Mouse (Mus musculus): Measurements from ENCODE around the gene Il18. TPM values are rescaled to one million over a fixed set of nuclear protein-coding genes. Genes with fewer than 3 reads are reported as not detected.
A peak's percentile ranks its signal among the peaks of the same experiment; 100 is the strongest.

Il18 gene
- total RNA-seq, 2 experiments from 2014 or later = 24.4 to 26.7 TPM

DNA sequence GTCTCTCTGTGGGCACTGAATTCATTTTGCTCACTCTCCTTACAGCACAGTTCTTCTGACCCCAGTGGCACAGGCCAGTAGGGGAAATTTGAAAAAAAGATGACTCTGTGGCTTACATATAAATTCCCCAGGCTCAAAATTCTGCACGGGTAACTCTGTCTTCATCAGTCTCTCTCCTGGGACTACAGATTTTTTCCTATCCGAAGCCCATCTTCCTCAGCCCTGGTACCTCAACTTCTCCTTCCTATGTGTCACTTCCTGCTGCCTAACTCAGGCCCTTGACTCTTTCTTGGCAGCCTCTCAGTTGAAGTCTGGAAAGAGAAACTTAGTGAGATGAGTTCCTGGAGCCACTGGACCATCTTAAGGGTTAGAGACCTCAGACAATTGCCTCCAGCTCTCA, 1.1 kb upstream of the Il18 start:
- DNase-seq = no peak

GRCm38 (mm10) chr9:50555094-50555446, 443 bp downstream of the Il18 start, which contains the start of gene Bco2:
TSS of gene Bco2 (minus strand) at chr9:50555181.
- no peak for DNase-seq

GRCm38 (mm10) chr9:50561145-50561917, 6.7 kb downstream of the Il18 start, which contains the start of gene Tex12:
TSS of gene Tex12 (minus strand) at chr9:50561325.
- DNase-seq = no peak

DNA sequence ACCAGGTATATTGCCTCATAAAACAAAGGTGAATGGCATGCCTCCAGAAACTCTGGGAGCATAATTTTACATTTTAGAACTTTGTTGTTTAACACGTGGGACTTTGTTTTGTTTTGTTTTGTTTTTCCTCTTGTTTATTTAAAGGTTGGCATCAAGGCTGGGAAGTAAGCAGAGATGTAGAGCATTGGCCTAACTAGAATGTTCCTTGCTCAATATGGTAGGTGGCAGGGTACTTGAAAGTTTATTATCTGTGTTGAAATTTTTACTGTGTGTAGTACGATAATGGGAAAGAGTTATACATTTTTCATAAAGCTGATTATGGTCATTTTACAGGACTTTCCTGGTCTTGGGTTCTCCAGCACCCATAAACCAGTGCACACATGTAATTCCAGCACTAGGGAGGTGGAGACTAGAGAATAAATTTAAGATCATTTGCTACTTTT, 7.3 kb downstream of the Il18 start:
- DNase-seq = no peak

DNA sequence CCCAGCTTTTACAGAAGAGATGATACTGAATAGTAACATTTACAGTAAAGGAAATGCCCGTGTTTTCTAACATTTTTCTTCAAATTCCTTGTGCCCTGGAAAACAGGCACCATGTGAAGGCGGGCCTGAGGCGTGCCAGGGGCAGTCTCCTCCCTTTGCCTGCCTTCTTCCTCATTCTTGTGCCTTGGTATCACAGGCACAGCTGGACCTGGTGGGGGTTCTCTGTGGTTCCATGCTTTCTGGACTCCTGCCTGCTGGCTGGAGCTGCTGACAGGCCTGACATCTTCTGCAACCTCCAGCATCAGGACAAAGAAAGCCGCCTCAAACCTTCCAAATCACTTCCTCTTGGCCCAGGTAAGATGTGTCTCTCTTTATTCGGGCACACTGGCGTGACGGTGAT, 10.5 kb downstream of the Il18 start:
- DNase-seq = no peak

GRCm38 (mm10) chr9:50565940-50566339, 11.3 kb downstream of the Il18 start:
- no peak for DNase-seq

- no peak for DNase-seq
Observed at GRCm38 (mm10) chr9:50567372-50567771, 12.7 kb downstream of the Il18 start.

DNA sequence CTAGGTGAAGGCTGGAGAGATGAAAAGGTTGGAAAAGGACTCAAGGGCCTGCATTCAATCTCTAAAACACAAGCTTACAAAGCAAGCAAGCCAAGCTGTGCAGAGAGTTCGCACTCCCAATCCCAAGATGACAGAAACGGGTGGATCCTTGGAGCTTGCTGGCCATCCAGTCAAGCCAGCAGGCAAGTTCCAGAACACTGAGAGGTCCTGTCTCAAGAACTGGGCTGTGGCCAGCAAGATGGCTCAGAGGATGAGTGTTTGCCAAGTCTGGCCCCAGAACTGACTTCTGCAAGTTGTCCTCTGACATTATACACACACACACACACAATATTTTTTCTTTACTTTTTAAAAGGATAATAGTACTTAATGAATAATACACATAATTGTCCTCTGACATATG, 13.3 kb downstream of the Il18 start:
- no peak for DNase-seq

GRCm38 (mm10) chr9:50569599-50570525, 15.2 kb downstream of the Il18 start:
- no peak for DNase-seq

- no peak for DNase-seq
Observed at GRCm38 (mm10) chr9:50580370-50580769, 25.7 kb downstream of the Il18 start.

- no peak for DNase-seq
Observed at GRCm38 (mm10) chr9:50585145-50585818, 30.7 kb downstream of the Il18 start.

- DNase-seq = no peak
Observed at GRCm38 (mm10) chr9:50586955-50587354, 32.3 kb downstream of the Il18 start.

DNA sequence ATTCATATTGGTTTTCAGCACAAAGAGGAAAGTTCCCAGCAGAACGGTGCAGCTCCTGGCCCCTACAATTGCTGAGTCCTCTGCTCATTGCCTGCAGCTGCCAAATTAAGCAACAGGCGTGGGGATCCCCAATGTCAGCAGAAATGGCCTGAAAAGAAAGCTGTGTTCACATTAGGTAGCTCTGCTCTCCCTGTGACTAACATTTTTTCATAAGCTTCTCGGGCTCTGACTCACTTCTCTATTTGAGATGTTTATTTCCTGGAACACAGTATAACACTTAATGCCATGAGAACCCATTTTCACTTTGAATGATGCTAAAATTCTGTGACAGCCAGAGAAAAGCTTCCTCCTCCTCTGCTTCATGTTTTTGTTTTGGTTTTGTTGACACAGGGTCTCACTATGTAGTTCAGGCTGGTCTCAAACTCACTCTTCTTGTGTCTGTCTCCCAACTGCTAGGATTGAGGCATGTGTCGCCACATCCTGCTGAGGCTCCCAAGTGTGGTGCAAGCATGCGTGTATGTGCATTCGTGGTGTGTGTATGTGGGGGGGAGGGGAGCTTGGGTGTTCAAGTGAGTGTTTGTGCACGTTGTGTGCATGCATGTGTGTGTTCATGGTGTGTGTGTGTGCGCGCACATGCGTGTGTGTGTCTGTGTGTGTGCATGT, 36.4 kb downstream of the Il18 start:
- DNase-seq = no peak

- no peak for DNase-seq
Observed at GRCm38 (mm10) chr9:50592955-50593354, 38.3 kb downstream of the Il18 start.

GRCm38 (mm10) chr9:50593544-50593943, 38.9 kb downstream of the Il18 start:
- DNase-seq = no peak

GRCm38 (mm10) chr9:50594794-50595417, 40.3 kb downstream of the Il18 start:
- no peak for DNase-seq

- no peak for DNase-seq
Observed at GRCm38 (mm10) chr9:50596973-50597372, 42.3 kb downstream of the Il18 start.

- DNase-seq = no peak
Observed at GRCm38 (mm10) chr9:50601536-50601935, 46.9 kb downstream of the Il18 start.

- DNase-seq = no peak
Observed at GRCm38 (mm10) chr9:50602055-50602845, 47.6 kb downstream of the Il18 start.

- DNase-seq = peak; percentile 94
Observed at GRCm38 (mm10) chr9:50603189-50603997, 48.8 kb downstream of the Il18 start, which contains the start of the genes Sdhd and Timm8b. TSS of gene Sdhd (minus strand) at chr9:50603812. TSS of gene Timm8b (plus strand) at chr9:50603910.

All from layer of hippocampus, postnatal 36 days (tissue).